16 mouse cellular contexts compared by ENCODE assay signal in the genomic region with DNA sequence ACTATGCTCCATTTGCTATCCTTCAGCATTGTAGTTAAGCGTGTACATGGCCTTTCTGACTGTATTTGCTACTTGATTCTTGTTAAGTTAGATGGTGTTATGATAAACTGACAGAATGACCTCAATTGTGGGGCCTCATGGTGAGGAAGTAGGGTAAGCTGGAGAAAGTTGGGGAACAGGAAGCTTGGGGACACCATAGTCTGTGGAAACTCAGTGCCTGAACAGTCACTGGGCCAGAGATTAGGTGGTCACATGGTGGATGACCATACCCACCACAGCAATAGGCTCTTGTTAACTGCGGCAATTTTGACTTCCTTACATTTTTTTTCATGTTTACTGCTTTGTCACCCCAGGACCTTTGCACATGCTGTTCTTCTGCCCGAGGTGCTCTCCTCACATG. TPM values are rescaled to one million over a fixed set of nuclear protein-coding genes. Genes with fewer than 3 reads are reported as not detected.
A peak's percentile ranks its signal among the peaks of the same experiment; 100 is the strongest.
DNase-seq lines count a peak whose midpoint lies in the region; ATAC-seq and TF ChIP-seq lines count a peak whose summit lies in the region.
"Had no signal": no experiment of that assay in that cellular context is flagged by ENCODE, and none has a peak within 500 bp of the region (broad histone marks: within the 10 kb centered on the region; RNA-seq: fewer than 3 reads in every experiment).

No protein-coding gene starts in this region.

- WGBS in limb, embryonic 11.5 days, result 82% methylated on average over 3 of the region's 3 CpGs
- WGBS in limb, embryonic 10.5 days, result 92% methylated on average over 3 of the region's 3 CpGs
- WGBS in bone marrow, adult 2 months, result 26% methylated on average over 3 of the region's 3 CpGs
- 15% methylated on average over 2 of the region's 3 CpGs for WGBS in macrophage (ENCODE audit: missing documents)

- intact Hi-C loops in left cerebral cortex, postnatal 10 days (cut with DNase I), result loop anchor here (5.0 kb wide), 3 partner anchors 90 to 200 kb away; no protein-coding TSS in a partner anchor

- H3K36me3 ChIP-seq in limb, embryonic 11.5 days (ENCODE audit: control insufficient read depth, insufficient read depth, low read length), result no peaks in the 10 kb centered on the region
- H3K36me3 ChIP-seq in limb, embryonic 10.5 days, result no peaks in the 10 kb centered on the region
- H3K36me3 ChIP-seq in macrophage (ENCODE audit: inconsistent target), result no peaks in the 10 kb centered on the region
- H3K36me3 ChIP-seq: hindbrain, embryonic 15.5 days; limb, embryonic 12.5 days; midbrain, embryonic 13.5 days had no signal

- H3K4me2 ChIP-seq in limb, embryonic 11.5 days (ENCODE audit: low read depth, severe bottlenecking), result no peak overlapping the region

- H3K4me3 ChIP-seq in limb, embryonic 11.5 days (ENCODE audit: low read depth, low read length), result no peak overlapping the region
- H3K4me3 ChIP-seq in limb, embryonic 10.5 days, result no peak overlapping the region
- no peak overlapping the region for H3K4me3 ChIP-seq in bone marrow, adult 2 months (replicated peaks; ENCODE audit: control insufficient read depth, low read depth, low read length)
- no peak overlapping the region for H3K4me3 ChIP-seq in macrophage (ENCODE audit: inconsistent target)
- H3K4me3 ChIP-seq: erythroblast, embryonic 14.5 days had no signal

- peaks cover 52% of the 10 kb centered on the region for H3K79me2 ChIP-seq in macrophage (ENCODE audit: inconsistent target)

- no peaks in the 10 kb centered on the region for H3K4me1 ChIP-seq in limb, embryonic 11.5 days (ENCODE audit: control insufficient read depth, insufficient read depth, low read length)
- peaks cover 13% of the 10 kb centered on the region; the same call in 1 of the 2 replicates for H3K4me1 ChIP-seq in limb, embryonic 10.5 days
- peaks cover 4% of the 10 kb centered on the region; the same call in 1 of the 2 replicates for H3K4me1 ChIP-seq in bone marrow, adult 2 months (ENCODE audit: control insufficient read depth, insufficient read depth, low read length)
- H3K4me1 ChIP-seq: limb, embryonic 12.5 days had no signal

- TF ChIP-seq CTCF in bone marrow, adult 2 months (IDR thresholded peaks at IDR 0.05; ENCODE audit: control insufficient read depth, insufficient read depth, low read length), result no peak

- no peak for TF ChIP-seq POLR2A in bone marrow, adult 2 months (IDR thresholded peaks at IDR 0.05; ENCODE audit: borderline replicate concordance, control insufficient read depth, low read depth, low read length)

- H3K27me3 ChIP-seq in limb, embryonic 11.5 days (ENCODE audit: control insufficient read depth, insufficient read depth, low read length), result peaks cover 8% of the 10 kb centered on the region; the same call in 1 of the 2 replicates
- peaks cover 22% of the 10 kb centered on the region for H3K27me3 ChIP-seq in limb, embryonic 10.5 days (ENCODE audit: low read depth, poor library complexity, severe bottlenecking)

- DNase-seq in limb, embryonic 11.5 days (ENCODE audit: low spot score), result peak; percentile 17
- no peak for DNase-seq in limb, embryonic 10.5 days (ENCODE audit: low spot score)
- DNase-seq in 416B (ENCODE audit: low read depth), result peak; percentile 92
- DNase-seq in left cerebral cortex, postnatal 10 days (ENCODE audit: extremely low spot score in 1 of 2, low spot score in 2 of 2), result no peak
- no peak for DNase-seq in left cerebral cortex, adult 11 months (ENCODE audit: low spot score)
- DNase-seq in right cerebral cortex, adult 18-20 months, result no peak
- DNase-seq: adrenal gland, adult 8-10 months; cerebellum, adult 11 months had no signal

- no peaks in the 10 kb centered on the region for H3K9me3 ChIP-seq in limb, embryonic 11.5 days (ENCODE audit: control insufficient read depth, low read length)
- no peaks in the 10 kb centered on the region for H3K9me3 ChIP-seq in limb, embryonic 10.5 days (replicated peaks)
- H3K9me3 ChIP-seq: hindbrain, embryonic 15.5 days; midbrain, embryonic 13.5 days had no signal

- no peak for ATAC-seq in limb, embryonic 11.5 days (ENCODE audit: insufficient number of reproducible peaks, low FRiP score, low TSS enrichment, low read depth)
- ATAC-seq: Patski had no signal

- no peak overlapping the region for H3K27ac ChIP-seq in limb, embryonic 11.5 days (replicated peaks; ENCODE audit: low read depth, low read length)
- no peak overlapping the region for H3K27ac ChIP-seq in limb, embryonic 10.5 days
- peak overlapping the region; percentile 43; the same call in 1 of the 2 replicates for H3K27ac ChIP-seq in bone marrow, adult 2 months (ENCODE audit: control insufficient read depth, insufficient read depth, low read depth, low read length, poor library complexity)
- peak overlapping the region; percentile 79 for H3K27ac ChIP-seq in macrophage
- H3K27ac ChIP-seq: kidney, postnatal 0 days; limb, embryonic 12.5 days; midbrain, embryonic 13.5 days had no signal

- H3K9ac ChIP-seq in limb, embryonic 11.5 days (ENCODE audit: low read length), result no peak overlapping the region
- H3K9ac ChIP-seq: limb, embryonic 12.5 days had no signal

RNA-seq across cellular contexts. Expression of gene Elmo1, which starts 1.9 kb away (rescaled TPM):
- 7.4 and 9.6 TPM in 2 replicates for polyA plus RNA-seq in limb, embryonic 11.5 days (2014; fragmentation: Nextera tagmentation; extraction: Ambion mirVana)
- polyA plus RNA-seq in limb, embryonic 10.5 days (2016; fragmentation: Nextera tagmentation; extraction: Ambion mirVana), result 7.1 and 9.1 TPM in 2 replicates
- polyA plus RNA-seq in bone marrow, adult 2 months (2011; ENCODE audit: insufficient read depth, insufficient read length, low replicate concordance, missing spikeins), result 7.1 and 13.2 TPM in 2 replicates
- total RNA-seq in macrophage (2018; cell fraction: chromatin; rRNA removed), result 100 to 1,000 TPM; 288 to 518 (median 336) TPM
- 10 to 100 TPM; 26.3 to 39.5 (median 30.3) TPM for total RNA-seq in macrophage (2018; cell fraction: cytosol; rRNA removed)
- 100 to 1,000 TPM in 22 of 26 experiments, 10 to 100 TPM in 4; 95.7 to 372 (median 152) TPM for total RNA-seq in macrophage (2018; cell fraction: nucleus; rRNA removed)
- 20.9 to 48.4 TPM (median 31.3 TPM) in 3 replicates for polyA plus RNA-seq in macrophage (2018)
- total RNA-seq in left cerebral cortex, postnatal 10 days (2021), result 10 to 100 TPM; 45.7 to 47.2 TPM

Comparison
In these comparisons a context has a peak if more than half of its experiments do, and no peak if none do; other contexts are left out.
1. DNase-seq: peak in limb, embryonic 11.5 days (single experiment) and 416B (single experiment); none in limb, embryonic 10.5 days (single experiment), left cerebral cortex, postnatal 10 days (0 of 2), left cerebral cortex, adult 11 months (single experiment) and right cerebral cortex, adult 18-20 months (single experiment).
2. H3K27ac ChIP-seq: peak in bone marrow, adult 2 months (single experiment) and macrophage (single experiment); none in limb, embryonic 11.5 days (single experiment) and limb, embryonic 10.5 days (single experiment).